ENCODE assay signal across 36 mouse cellular contexts in genomic region chr6:70867297-70867696, GRCm38 (mm10). TPM values are rescaled to one million over a fixed set of nuclear protein-coding genes. Genes with fewer than 3 reads are reported as not detected.
"Had no signal": no experiment of that assay in that cellular context is flagged by ENCODE, and none has a peak within 500 bp of the region (broad histone marks: within the 10 kb centered on the region; RNA-seq: fewer than 3 reads in every experiment).

No protein-coding gene starts in this region.

- H3K4me1 ChIP-seq: intestine, embryonic 15.5 days; limb, embryonic 10.5 days; limb, embryonic 12.5 days had no signal

- H3K27me3 ChIP-seq: heart, embryonic 12.5 days; hindbrain, embryonic 12.5 days; intestine, embryonic 15.5 days; limb, embryonic 12.5 days; liver, embryonic 13.5 days; liver, embryonic 15.5 days had no signal

- H3K9ac ChIP-seq: heart, embryonic 12.5 days; hindbrain, embryonic 12.5 days; intestine, embryonic 15.5 days; limb, embryonic 12.5 days; liver, embryonic 13.5 days; liver, embryonic 15.5 days; liver, postnatal 0 days had no signal

- H3K36me3 ChIP-seq: heart, embryonic 10.5 days; hindbrain, embryonic 10.5 days; hindbrain, embryonic 12.5 days; intestine, embryonic 15.5 days; limb, embryonic 10.5 days; limb, embryonic 12.5 days; liver, embryonic 13.5 days; liver, embryonic 15.5 days had no signal

- DNase-seq: gastrocnemius, adult 2 months; gastrocnemius, postnatal 10 days; gastrocnemius, postnatal 25 days; heart, adult 18-20 months; heart, postnatal 10 days; heart, postnatal 4 days; kidney, postnatal 4 days; liver; liver, embryonic 13.5 days; liver, postnatal 0 days had no signal

- H3K4me2 ChIP-seq: heart, embryonic 12.5 days; hindbrain, embryonic 12.5 days; intestine, embryonic 15.5 days; limb, embryonic 12.5 days; liver, embryonic 11.5 days; liver, embryonic 13.5 days; liver, embryonic 15.5 days had no signal

- ATAC-seq: inflammation-experienced regulatory T-cells, adult 6 months; intestine, embryonic 15.5 days; intestine, postnatal 0 days; liver, postnatal 0 days had no signal

- H3K27ac ChIP-seq: gastrocnemius, adult 2 months; heart, embryonic 10.5 days; hindbrain, embryonic 10.5 days; hindbrain, embryonic 12.5 days; intestine, embryonic 15.5 days; layer of hippocampus, adult 2 months; left cerebral cortex, adult 2 months; limb, embryonic 10.5 days; limb, embryonic 12.5 days; liver, embryonic 13.5 days; liver, embryonic 15.5 days had no signal

- H3K9me3 ChIP-seq: heart, embryonic 10.5 days; heart, embryonic 12.5 days; hindbrain, embryonic 10.5 days; hindbrain, embryonic 12.5 days; intestine, embryonic 15.5 days; limb, embryonic 10.5 days; limb, embryonic 12.5 days; liver, embryonic 13.5 days; liver, embryonic 15.5 days had no signal

- H3K4me3 ChIP-seq: gastrocnemius, adult 2 months; heart, embryonic 10.5 days; heart, embryonic 12.5 days; hindbrain, embryonic 10.5 days; hindbrain, embryonic 12.5 days; intestine, embryonic 15.5 days; layer of hippocampus, adult 2 months; left cerebral cortex, adult 2 months; limb, embryonic 10.5 days; limb, embryonic 12.5 days; liver, embryonic 13.5 days; liver, embryonic 15.5 days had no signal

RNA-seq across cellular contexts. Expression of gene Tex37, which starts 51.4 kb away (rescaled TPM):
- total RNA-seq: gastrocnemius, adult 2 months; gastrocnemius, postnatal 10 days; gastrocnemius, postnatal 25 days; gastrocnemius, postnatal 4 days; granulocyte monocyte progenitor cell, adult 5-6 weeks; heart, adult 18-20 months; heart, adult 8-10 months; heart, postnatal 10 days; heart, postnatal 25 days; heart, postnatal 4 days; layer of hippocampus, adult 2 months; layer of hippocampus, postnatal 10 days; layer of hippocampus, postnatal 25 days; left cerebral cortex, adult 2 months; left cerebral cortex, postnatal 14 days; left cerebral cortex, postnatal 36 days had no signal
- polyA plus RNA-seq: heart, embryonic 10.5 days; heart, embryonic 12.5 days; heart, embryonic 14.5 days; heart, embryonic 16.5 days; hindbrain, embryonic 10.5 days; hindbrain, embryonic 12.5 days; inflammation-experienced regulatory T-cells, adult 6 months; intestine, embryonic 15.5 days; intestine, postnatal 0 days; kidney, embryonic 14.5 days; kidney, embryonic 16.5 days; limb, embryonic 10.5 days; limb, embryonic 12.5 days; limb, embryonic 14.5 days; liver, embryonic 11.5 days; liver, embryonic 13.5 days; liver, embryonic 15.5 days; liver, postnatal 0 days had no signal
